Mouse (Mus musculus) liver, embryonic 11.5 days (tissue): Measurements from ENCODE around the gene H2-K1. TPM values are rescaled to one million over a fixed set of nuclear protein-coding genes. Genes with fewer than 3 reads are reported as not detected.
A peak's percentile ranks its signal among the peaks of the same experiment; 100 is the strongest.
"Not testable (repeated sequence)": the region's sequence is repeated elsewhere in the genome, so short reads cannot be mapped to it uniquely, and the experiment has no call there.

Experiments
- ATAC-seq: fragments of 200-750 bp; cut with Nextera tagmentation; replicated peaks from 2 replicates; pipeline ENCODE4 v1.8.0; 2017; ENCODE audit warnings: moderate number of reproducible peaks, mild to moderate bottlenecking, moderate TSS enrichment, moderate library complexity; ENCODE audit not compliant: low FRiP score
- DNase-seq: peaks from one replicate; pipeline ENCODE4 v3.0.0-alpha.2; 2017; ENCODE audit warnings: low spot score
- H3K27ac ChIP-seq: fragments of 300-500 bp; sonication (generic); 2 replicates; pipeline ENCODE4 v1.5.1; 2014; ENCODE audit warnings: mild to moderate bottlenecking, low read depth, low read length, control low read depth
- H3K27me3 ChIP-seq: fragments of 300-500 bp; sonication (generic); replicated peaks from 2 replicates; pipeline ENCODE4 v1.6.1; 2014; ENCODE audit warnings: low read length, mixed read lengths; ENCODE audit not compliant: control insufficient read depth, insufficient read depth
- H3K36me3 ChIP-seq: fragments of 300-500 bp; sonication (generic); 2 replicates; pipeline ENCODE4 v1.6.1; 2014; ENCODE audit warnings: mild to moderate bottlenecking, low read length, moderate library complexity, mixed read lengths; ENCODE audit not compliant: control insufficient read depth, insufficient read depth
- H3K4me1 ChIP-seq: fragments of 300-500 bp; sonication (generic); replicated peaks from 2 replicates; pipeline ENCODE4 v1.6.1; 2014; ENCODE audit warnings: low read length, mixed read lengths; ENCODE audit not compliant: control insufficient read depth, insufficient read depth
- H3K4me2 ChIP-seq: fragments of 300-500 bp; sonication (generic); 2 replicates; pipeline ENCODE4 v1.6.1; 2014; ENCODE audit warnings: mild to moderate bottlenecking, control low read depth, moderate library complexity
- H3K4me3 ChIP-seq: fragments of 300-500 bp; sonication (generic); 2 replicates; pipeline ENCODE4 v1.5.1; 2014; ENCODE audit warnings: low read depth, low read length, control low read depth
- H3K9ac ChIP-seq: fragments of 300-500 bp; sonication (generic); 2 replicates; pipeline ENCODE4 v1.6.1; 2014; ENCODE audit warnings: low read depth, low read length, control low read depth
- H3K9me3 ChIP-seq: fragments of 300-500 bp; sonication (generic); 2 replicates; pipeline ENCODE4 v1.6.1; 2016; ENCODE audit warnings: low read length, inconsistent platforms, mixed read lengths; ENCODE audit not compliant: control insufficient read depth
- WGBS: fragments of 180-500 bp; shearing (Covaris S2); extraction: QIAGEN DNeasy Blood & Tissue Kit; methylation state at CpG from one replicate; pipeline ENCODE4 v1.1.7; 2014; 5-methylcytosine and 5-hydroxymethylcytosine counted together
- polyA plus RNA-seq: library from polyadenylated mRNA; unstranded; fragments of >200 nt; fragmentation: Nextera tagmentation; extraction: Ambion mirVana; gene quantifications from 2 replicates; pipeline ENCODE4 v1.2.1, GENCODE M21; 2014

Gene H2-K1
- polyA plus RNA-seq, 1 experiment from 2014 or later: 82.7 TPM

DNA sequence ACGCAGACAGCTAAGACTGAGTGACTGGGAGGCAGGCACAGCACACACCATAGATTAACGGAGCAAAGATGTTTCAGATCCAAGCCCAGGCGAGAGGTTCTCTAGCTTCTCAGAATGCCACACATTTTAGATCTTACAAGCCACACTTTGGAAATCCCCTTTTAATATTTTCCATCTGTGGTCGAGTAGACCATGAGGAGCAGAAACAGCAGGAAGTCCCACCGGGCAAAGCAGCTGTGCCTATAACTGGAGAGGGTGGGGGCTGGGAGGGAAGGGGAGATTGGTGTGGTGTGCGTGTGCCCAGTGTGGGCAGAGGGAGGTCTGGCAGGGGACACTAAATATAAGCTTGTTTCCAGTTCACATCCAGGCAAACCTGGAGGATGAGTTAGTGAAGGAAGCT lies 42.7 kb downstream of the H2-K1 start:
- DNase-seq (no peak), ATAC-seq (no peak)
- Histone ChIP-seq H3K9ac (no peak overlapping the region), H3K4me2 (no peak overlapping the region), H3K36me3 (peaks cover 48% of the 10 kb centered on the region), H3K9me3 (no peaks in the 10 kb centered on the region), H3K27me3 (no peaks in the 10 kb centered on the region), H3K4me3 (no peak overlapping the region), H3K4me1 (peaks cover 23% of the 10 kb centered on the region), H3K27ac (no peak overlapping the region)
- 83% methylated on average over 6 of the region's 6 CpGs for WGBS

DNA sequence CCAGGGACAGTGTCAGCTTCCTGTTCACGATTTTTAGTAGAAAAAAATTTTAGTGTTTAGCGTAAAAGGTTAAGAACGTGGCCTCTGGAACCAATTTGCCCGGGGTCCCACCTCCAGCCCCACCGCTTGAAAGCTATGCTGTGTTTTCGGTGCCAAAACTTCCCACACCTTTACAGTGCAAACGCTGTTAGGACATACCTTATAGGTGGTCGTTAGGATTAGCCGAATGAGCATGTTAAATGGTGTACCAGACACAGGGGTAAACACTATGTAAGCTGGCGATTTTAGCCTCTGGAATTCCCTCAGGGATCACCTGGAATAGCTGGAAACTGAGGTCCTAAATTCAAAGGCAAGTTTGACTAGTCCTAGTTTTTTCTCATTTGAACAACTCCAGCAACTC lies 43.8 kb downstream of the H2-K1 start:
- DNase-seq: no peak
- H3K27ac ChIP-seq: peak overlapping the region; percentile 90
- no peak for ATAC-seq
- WGBS: 5% methylated on average over 10 of the region's 10 CpGs
- peaks cover 34% of the 10 kb centered on the region for H3K4me1 ChIP-seq
- no peaks in the 10 kb centered on the region for H3K27me3 ChIP-seq
- H3K36me3 ChIP-seq: peaks cover 49% of the 10 kb centered on the region
- H3K9ac ChIP-seq: peak overlapping the region; percentile 97
- H3K4me3 ChIP-seq: peak overlapping the region; percentile 85
- no peaks in the 10 kb centered on the region for H3K9me3 ChIP-seq
- H3K4me2 ChIP-seq: peak overlapping the region; percentile 100

DNA sequence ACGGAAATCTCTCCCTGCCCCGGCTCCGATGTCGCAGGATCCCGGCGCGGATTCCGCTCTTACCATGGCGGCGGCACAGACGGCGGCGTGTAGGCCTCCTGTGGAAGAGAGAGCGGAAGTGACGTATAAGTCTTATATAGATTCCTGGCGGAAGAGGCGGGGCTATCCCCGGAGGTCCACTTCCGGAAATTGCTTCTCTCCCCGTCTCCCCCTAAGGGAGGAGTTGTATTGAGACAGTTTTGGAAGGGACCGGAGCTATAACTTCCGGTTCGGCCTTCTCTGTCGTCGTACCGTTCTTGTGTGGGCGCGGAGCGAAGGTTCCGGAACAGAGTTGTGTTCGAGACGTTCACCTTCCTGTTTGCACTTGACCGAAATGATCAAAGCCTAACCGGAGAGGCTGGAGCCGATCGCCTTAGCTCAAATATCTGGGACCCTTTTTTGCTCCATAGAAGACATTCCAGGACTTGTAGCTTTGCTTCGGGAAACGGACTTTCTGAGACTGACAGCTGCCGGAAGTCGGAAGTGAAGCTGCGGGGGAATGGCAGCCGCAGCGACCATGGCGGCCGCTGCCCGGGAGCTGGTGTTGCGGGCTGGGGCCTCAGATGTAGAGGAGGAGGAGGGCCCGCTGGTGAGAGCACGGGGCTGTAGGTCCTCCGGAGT lies 44.5 kb downstream of the H2-K1 start, which contains the start of the genes Vps52 and Rps18:
Gene Vps52, plus strand, starts transcription at position 258 of the 660 bp plus-strand sequence.
Gene Rps18, minus strand, starts transcription at position 447 of the 660 bp plus-strand sequence.
- peak within 1 kb of the TSS; percentile 90 for H3K27ac ChIP-seq
- H3K4me3 ChIP-seq: peak within 1 kb of the TSS; percentile 85
- peaks cover 46% of the 10 kb centered on the region for H3K36me3 ChIP-seq
- H3K4me2 ChIP-seq: peak within 1 kb of the TSS; percentile 100
- H3K9ac ChIP-seq: peak within 1 kb of the TSS; percentile 97
- DNase-seq (peak; percentile 93), ATAC-seq (peak; percentile 78)
- H3K4me1 ChIP-seq: peaks cover 40% of the 10 kb centered on the region
- no peaks in the 10 kb centered on the region for H3K27me3 ChIP-seq
- 1% methylated on average over 50 of the region's 50 CpGs for WGBS
- no peaks in the 10 kb centered on the region for H3K9me3 ChIP-seq

DNA sequence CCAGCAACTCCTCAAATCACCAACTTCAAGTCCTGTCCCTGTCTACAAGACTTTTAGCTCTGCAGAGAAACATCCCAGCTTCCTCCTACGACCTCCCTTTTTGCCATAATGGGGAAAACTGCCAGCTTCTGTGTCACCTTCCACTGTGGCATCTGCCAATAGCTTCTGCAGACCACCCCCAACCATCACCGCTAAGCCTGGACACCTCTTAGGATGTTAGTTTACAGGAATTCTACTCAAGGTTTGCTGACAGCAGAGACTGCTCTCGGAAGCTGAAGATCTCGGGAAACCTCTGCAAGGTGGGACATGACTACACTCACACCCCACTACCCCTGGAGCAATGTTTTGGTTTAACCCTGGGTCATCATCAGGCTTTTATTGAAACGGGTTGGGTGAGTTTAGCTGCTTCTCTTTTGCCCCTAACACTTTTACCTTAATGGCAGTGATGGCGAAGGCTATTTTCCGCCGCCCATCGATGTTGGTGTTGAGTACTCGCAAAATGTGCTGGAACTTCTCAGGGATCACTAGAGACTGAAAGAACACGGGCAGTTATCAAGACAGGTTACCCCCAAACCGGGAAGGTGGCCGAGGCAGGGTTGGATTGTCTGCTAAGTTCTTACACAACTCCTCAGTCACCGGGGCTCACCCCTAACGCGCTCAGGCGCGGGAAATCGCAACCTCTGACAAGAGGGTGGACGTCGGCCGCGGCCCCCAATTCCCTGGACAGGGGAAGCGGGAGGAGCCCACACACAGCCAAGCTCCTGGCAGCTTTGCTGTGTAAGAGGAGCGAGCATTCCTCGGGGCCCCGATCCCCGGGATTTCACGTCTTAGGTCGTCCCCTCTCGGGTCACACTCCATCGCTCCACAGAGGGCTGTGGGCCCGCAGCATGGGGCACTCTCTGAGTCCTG lies 45.2 kb downstream of the H2-K1 start:
- Histone ChIP-seq H3K27me3 (no peaks in the 10 kb centered on the region), H3K4me3 (peak overlapping the region; percentile 85), H3K27ac (peak overlapping the region; percentile 90), H3K9ac (peak overlapping the region; percentile 97), H3K36me3 (peaks cover 38% of the 10 kb centered on the region), H3K4me2 (peak overlapping the region; percentile 100), H3K4me1 (peaks cover 48% of the 10 kb centered on the region), H3K9me3 (no peaks in the 10 kb centered on the region)
- ATAC-seq: 0 out of 2 replicates have a peak, but pooled peaks have one; percentile 0
- DNase-seq: no peak
- WGBS: under 1% methylated on average over 33 of the region's 33 CpGs

DNA sequence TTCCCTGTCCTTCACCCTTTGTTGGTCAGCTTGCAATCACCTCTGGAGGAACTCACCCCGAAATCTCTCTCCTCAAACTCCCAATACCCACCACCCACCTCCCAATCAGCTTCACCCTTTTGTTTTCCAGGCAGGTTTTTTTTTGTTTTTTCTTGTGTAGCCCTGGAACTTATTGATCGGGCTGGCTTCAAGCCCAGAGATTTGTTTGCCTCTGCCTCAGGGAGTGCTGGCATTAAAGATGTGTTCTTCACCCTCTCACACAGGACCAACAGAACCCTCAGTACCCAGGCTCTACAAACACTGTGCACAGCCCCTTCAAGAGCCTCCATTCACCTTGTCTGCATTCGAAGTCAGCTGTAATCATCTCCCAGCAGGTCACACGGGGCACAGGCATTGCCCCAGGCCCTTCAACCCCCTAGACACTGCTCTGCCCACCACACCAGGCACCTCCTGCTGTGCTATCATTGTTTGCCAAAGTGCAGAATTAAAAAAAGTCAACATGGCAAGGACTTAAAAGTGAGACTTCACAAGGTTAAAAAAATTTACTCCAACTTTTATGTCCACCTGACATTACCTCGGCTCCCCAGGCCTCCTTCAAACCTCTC lies 46.1 kb downstream of the H2-K1 start:
- Histone ChIP-seq H3K4me2 (peak overlapping the region; percentile 100), H3K4me1 (peaks cover 50% of the 10 kb centered on the region), H3K9me3 (no peaks in the 10 kb centered on the region), H3K9ac (peak overlapping the region; percentile 97), H3K4me3 (peak overlapping the region; percentile 85), H3K27me3 (no peaks in the 10 kb centered on the region), H3K27ac (peak overlapping the region; percentile 90), H3K36me3 (peaks cover 37% of the 10 kb centered on the region)
- WGBS: 28% methylated on average over 5 of the region's 5 CpGs
- ATAC-seq: no peak
- no peak for DNase-seq

DNA sequence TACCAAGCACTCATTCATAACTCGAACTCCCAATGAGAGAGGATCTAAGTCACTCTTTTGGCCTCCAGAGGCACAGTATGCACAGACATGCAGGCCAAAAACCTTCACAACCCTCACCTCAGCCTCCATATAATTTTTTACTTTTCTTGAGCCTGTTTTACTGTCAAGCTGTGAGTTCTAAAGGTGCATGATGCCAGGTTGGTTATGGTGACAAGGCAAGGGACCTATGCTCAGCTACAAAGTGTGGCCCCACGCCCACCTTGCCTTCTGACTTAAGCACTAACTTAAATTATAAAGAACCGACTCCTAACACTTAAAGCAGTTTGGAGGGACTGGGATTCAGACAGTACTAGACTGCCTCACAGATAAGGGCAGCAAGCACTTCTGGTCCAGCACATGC lies 46.8 kb downstream of the H2-K1 start:
- Histone ChIP-seq H3K9ac (peak overlapping the region; percentile 97), H3K27ac (peak overlapping the region; percentile 90), H3K4me3 (peak overlapping the region; percentile 85), H3K4me1 (peaks cover 50% of the 10 kb centered on the region), H3K9me3 (no peaks in the 10 kb centered on the region), H3K27me3 (no peaks in the 10 kb centered on the region), H3K4me2 (peak overlapping the region; percentile 100), H3K36me3 (peaks cover 34% of the 10 kb centered on the region)
- WGBS: 61% methylated on average over 3 of the region's 3 CpGs
- ATAC-seq (no peak), DNase-seq (no peak)

DNA sequence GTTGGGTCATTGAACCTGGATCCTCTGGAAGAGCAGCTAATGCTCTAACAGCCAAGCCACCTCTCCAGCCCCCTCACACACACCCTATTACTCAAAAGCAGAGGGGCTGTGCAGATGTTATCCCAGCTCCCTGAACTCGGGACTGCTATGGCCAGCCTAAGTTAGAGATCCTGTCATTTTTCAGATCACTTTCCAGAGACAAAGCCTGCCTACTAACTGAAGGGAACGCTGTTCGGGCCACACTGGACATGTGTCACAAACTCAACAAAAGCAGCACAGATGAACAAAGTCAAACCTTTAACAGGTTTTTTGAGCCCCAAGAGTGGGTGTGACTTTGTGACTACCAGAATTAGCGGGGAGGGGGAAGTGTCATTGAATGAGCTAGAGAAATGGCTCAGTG lies 47.3 kb downstream of the H2-K1 start:
- no peak for ATAC-seq
- H3K36me3 ChIP-seq: peaks cover 34% of the 10 kb centered on the region
- peak overlapping the region; percentile 85 for H3K4me3 ChIP-seq
- no peaks in the 10 kb centered on the region for H3K27me3 ChIP-seq
- WGBS: 64% methylated on average over 4 of the region's 4 CpGs
- peak overlapping the region; percentile 97 for H3K9ac ChIP-seq
- H3K4me2 ChIP-seq: peak overlapping the region; percentile 100
- H3K4me1 ChIP-seq: peaks cover 50% of the 10 kb centered on the region
- H3K27ac ChIP-seq: peak overlapping the region; percentile 90
- no peaks in the 10 kb centered on the region for H3K9me3 ChIP-seq
- no peak for DNase-seq

DNA sequence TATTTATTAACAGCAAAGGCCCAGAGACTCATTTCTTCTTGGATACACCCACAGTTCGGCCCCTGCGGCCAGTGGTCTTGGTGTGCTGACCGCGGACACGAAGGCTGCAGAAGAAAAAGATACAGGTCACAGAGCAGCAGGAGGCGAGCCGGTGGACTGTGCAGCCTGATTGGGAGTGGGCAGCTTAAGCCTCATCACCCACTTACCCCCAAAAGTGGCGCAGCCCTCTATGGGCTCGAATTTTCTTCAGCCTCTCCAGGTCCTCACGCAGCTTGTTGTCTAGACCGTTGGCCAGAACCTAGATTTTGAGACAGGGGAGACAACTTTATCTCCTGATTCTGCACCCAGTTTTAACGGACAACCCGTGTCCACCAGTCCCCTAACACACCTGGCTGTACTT lies 48.1 kb downstream of the H2-K1 start:
- WGBS: 66% methylated on average over 13 of the region's 13 CpGs

More for the DNA sequence above, 48.1 kb downstream of the H2-K1 start:
- H3K36me3 ChIP-seq: peaks cover 38% of the 10 kb centered on the region
- not testable (repeated sequence) for DNase-seq, ATAC-seq, H3K27me3 ChIP-seq, H3K9me3 ChIP-seq
- H3K4me3 ChIP-seq: peak overlapping the region; percentile 85
- peak overlapping the region; percentile 90 for H3K27ac ChIP-seq
- H3K4me2 ChIP-seq: peak overlapping the region; percentile 100
- H3K4me1 ChIP-seq: peaks cover 48% of the 10 kb centered on the region
- H3K9ac ChIP-seq: peak overlapping the region; percentile 97; the same call in 1 of the 2 replicates
